Mouse (Mus musculus) central nervous system, embryonic 11.5 days (tissue): ENCODE measurements around the gene Gm10670. TPM values are rescaled to one million over a fixed set of nuclear protein-coding genes. Genes with fewer than 3 reads are reported as not detected.

Experiments used
- polyA plus RNA-seq: library from polyadenylated mRNA; depleted of rRNA; stranded (reverse); fragments of >200 nt; gene quantifications from 2 replicates; pipeline ENCODE4 v1.2.3, GENCODE M21; 2012; rRNA removed

The Gm10670 gene
- polyA plus RNA-seq = not detected in 2 replicates

DNA sequence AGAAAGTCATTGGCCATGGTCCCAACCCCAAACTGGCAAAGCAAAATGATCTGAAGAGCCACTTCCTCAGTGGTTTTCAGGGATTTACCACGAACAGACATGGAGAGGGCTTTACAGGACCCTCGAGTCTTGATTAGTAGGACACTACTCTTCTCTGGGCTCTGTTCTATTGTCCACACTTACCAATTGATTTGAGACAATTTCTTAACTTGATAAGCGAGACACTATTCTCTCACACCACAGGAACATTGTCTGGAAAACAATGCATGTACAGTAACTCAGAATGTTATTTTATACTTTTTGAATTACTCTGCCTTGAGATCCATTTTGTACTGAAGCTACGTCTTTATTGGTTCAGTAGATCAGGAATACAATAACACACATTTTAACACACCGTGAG lies at the start of gene Gm10670:
Gene Gm10670, minus strand, starts transcription at position 101 of the 400 bp plus-strand sequence.

DNA sequence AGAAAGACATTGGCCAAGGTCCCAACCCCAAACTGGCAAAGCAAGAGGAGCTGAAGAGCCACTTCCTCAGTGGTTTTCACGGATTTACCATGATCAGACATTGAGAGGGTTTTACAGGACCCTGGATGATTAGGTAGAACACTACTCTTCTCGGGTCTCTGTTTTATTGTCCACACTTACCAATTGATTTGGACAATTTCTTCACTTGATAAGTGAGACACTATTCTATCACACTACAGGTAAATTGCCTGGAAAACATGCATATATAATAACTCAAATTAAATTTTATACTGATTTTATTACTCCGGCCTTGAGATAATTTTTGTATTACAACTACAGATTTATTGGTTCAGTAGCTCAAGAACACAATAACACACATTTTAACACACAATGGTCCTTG lies 35.7 kb upstream of the Gm10670 start, which contains the start of gene Vmn1r103:
Gene Vmn1r103, minus strand, starts transcription at position 101 of the 400 bp plus-strand sequence.

DNA sequence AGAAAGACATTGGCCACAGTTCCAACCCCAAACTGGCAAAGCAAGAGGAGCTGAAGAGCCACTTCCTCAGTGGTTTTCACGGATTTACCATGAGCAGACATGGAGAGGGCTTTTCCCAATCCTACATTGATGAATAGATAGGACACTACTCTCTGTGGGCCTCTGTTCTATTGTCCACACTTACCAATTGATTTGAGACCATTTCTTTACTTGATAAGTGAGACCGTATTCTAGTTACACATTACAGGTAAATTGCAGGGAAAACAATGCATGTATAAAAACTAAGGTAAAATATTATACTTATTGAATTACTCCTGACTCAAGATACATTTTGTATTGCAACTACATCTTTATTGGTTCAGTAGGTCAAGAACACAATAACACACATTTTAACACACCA lies 32.2 kb downstream of the Gm10670 start, which contains the start of gene Vmn1r101:
Gene Vmn1r101, minus strand, starts transcription at position 101 of the 400 bp plus-strand sequence.

Other genes with a start within 250 kb of the Gm10670 start
- gene Gm4498, start 241.1 kb downstream of the Gm10670 start, polyA plus RNA-seq = not detected in 2 replicates
- gene Gm5890, start 212.1 kb downstream of the Gm10670 start, polyA plus RNA-seq = not detected in 2 replicates
- gene Gm4133, start 140.9 kb downstream of the Gm10670 start, polyA plus RNA-seq = not detected in 2 replicates
- not detected in 2 replicates for gene Gm5728, start 99.5 kb downstream of the Gm10670 start, polyA plus RNA-seq
- gene Vmn1r100, start 57.0 kb downstream of the Gm10670 start, polyA plus RNA-seq = not detected in 2 replicates
- not detected in 2 replicates for gene Vmn1r101, start 32.3 kb downstream of the Gm10670 start, polyA plus RNA-seq
- gene Vmn1r103, start 35.6 kb upstream of the Gm10670 start, polyA plus RNA-seq = not detected in 2 replicates
- not detected in 2 replicates for gene Vmn1r104, start 58.9 kb upstream of the Gm10670 start, polyA plus RNA-seq
- not detected in 2 replicates for gene Gm5726, start 70.8 kb upstream of the Gm10670 start, polyA plus RNA-seq
- gene Gm4141, start 101.3 kb upstream of the Gm10670 start, polyA plus RNA-seq = not detected in 2 replicates
- not detected in 2 replicates for gene Gm4513, start 124.1 kb upstream of the Gm10670 start, polyA plus RNA-seq
- gene Vmn1r107, start 194.0 kb upstream of the Gm10670 start, polyA plus RNA-seq = not detected in 2 replicates
- not detected in 2 replicates for gene Vmn1r111, start 228.3 kb upstream of the Gm10670 start, polyA plus RNA-seq